Mouse (Mus musculus) heart, embryonic 15.5 days (tissue): ENCODE data around the gene Arhgef3. TPM values are rescaled to one million over a fixed set of nuclear protein-coding genes. Genes with fewer than 3 reads are reported as not detected.

ENCODE experiments used
- ATAC-seq: fragments of 200-750 bp; cut with Nextera tagmentation; replicated peaks from 2 replicates; pipeline ENCODE4 v1.8.0; 2017; ENCODE audit warnings: low read depth, moderate TSS enrichment; ENCODE audit not compliant: insufficient number of reproducible peaks, insufficient read depth, low FRiP score
- H3K27ac ChIP-seq: fragments of 300-500 bp; sonication (generic); 2 replicates; pipeline ENCODE4 v1.5.1; 2015; ENCODE audit warnings: mild to moderate bottlenecking, inconsistent platforms
- H3K27me3 ChIP-seq: fragments of 300-500 bp; sonication (generic); 2 replicates; pipeline ENCODE4 v1.6.1; 2015; ENCODE audit warnings: inconsistent platforms
- H3K36me3 ChIP-seq: fragments of 300-500 bp; sonication (generic); 2 replicates; pipeline ENCODE4 v1.6.1; 2015; ENCODE audit warnings: mild to moderate bottlenecking, inconsistent platforms
- H3K4me1 ChIP-seq: fragments of 300-500 bp; sonication (generic); replicated peaks from 2 replicates; pipeline ENCODE4 v1.6.1; 2015; ENCODE audit warnings: inconsistent platforms
- H3K4me2 ChIP-seq: fragments of 300-500 bp; sonication (generic); 2 replicates; pipeline ENCODE4 v1.6.1; 2015; ENCODE audit warnings: inconsistent platforms, mild to moderate bottlenecking, moderate library complexity
- H3K4me3 ChIP-seq: fragments of 300-500 bp; sonication (generic); 2 replicates; pipeline ENCODE4 v1.5.1; 2015; ENCODE audit warnings: mild to moderate bottlenecking, inconsistent platforms
- H3K9ac ChIP-seq: fragments of 300-500 bp; sonication (generic); 2 replicates; pipeline ENCODE4 v1.6.1; 2015; ENCODE audit warnings: mild to moderate bottlenecking, inconsistent platforms
- H3K9me3 ChIP-seq: fragments of 300-500 bp; sonication (generic); replicated peaks from 2 replicates; pipeline ENCODE4 v1.6.1; 2016; ENCODE audit warnings: inconsistent platforms
- WGBS: fragments of 180-500 bp; shearing (Covaris S2); methylation state at CpG from one replicate; pipeline ENCODE4 v1.1.7; 2015; ENCODE audit warnings: mixed read lengths; 5-methylcytosine and 5-hydroxymethylcytosine counted together
- polyA plus RNA-seq: library from polyadenylated mRNA; unstranded; fragments of >200 nt; fragmentation: Nextera tagmentation; extraction: Ambion mirVana; gene quantifications from 2 replicates; pipeline ENCODE4 v1.2.1, GENCODE M21; 2015

The Arhgef3 gene
- polyA plus RNA-seq, 1 experiment from 2014 or later: 14.7 TPM

DNA sequence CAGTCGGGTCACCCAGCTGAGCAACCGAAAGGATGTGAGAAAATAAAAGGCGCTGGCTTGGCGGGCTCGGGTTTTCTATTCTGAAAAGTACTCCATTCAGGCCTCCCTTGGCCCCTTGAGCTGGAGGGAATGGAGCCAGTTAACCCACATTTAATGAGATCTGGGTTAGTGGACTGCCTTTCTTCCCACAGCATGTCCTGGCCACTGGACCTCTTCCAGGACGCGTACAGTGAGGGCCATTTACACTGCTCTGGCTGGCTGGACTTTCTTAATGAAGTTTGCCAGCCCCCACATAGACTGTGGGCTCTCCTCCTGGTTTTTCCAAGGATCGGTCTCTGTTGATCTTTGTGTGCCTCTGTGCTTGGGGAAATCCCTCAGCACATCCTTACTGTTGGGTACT is 52.1 kb downstream of the Arhgef3 start:
- Histone ChIP-seq H3K27me3 (peaks cover 3% of the 10 kb centered on the region; the same call in 1 of the 2 replicates), H3K9me3 (no peaks in the 10 kb centered on the region), H3K36me3 (no peaks in the 10 kb centered on the region), H3K4me3 (no peak overlapping the region), H3K9ac (no peak overlapping the region), H3K27ac (peak overlapping the region; percentile 61), H3K4me1 (peaks cover 42% of the 10 kb centered on the region), H3K4me2 (peak overlapping the region; percentile 8; the same call in 1 of the 2 replicates)
- WGBS: 57% methylated on average over 8 of the region's 8 CpGs
- peak; percentile 15; the same call in 1 of the 2 replicates for ATAC-seq

DNA sequence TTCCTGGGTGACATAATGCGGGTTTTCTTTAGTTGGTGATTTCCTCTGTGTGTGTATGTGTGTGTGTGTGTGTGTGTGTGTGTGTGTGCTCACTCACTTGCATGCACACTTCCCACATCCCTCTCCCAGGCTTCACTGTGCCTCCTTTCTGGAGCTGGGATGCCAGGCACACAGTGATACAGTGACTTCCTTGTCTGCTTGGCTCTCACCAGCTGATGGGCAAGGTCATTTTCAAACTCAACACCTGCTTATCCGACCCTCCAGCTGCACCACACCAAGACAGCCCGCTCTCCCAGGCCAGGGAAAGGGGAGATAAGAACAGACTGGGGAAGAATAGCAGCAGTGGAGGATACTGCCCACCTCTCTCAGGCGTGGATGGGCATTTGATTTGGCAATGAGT is 52.5 kb downstream of the Arhgef3 start:
- Histone ChIP-seq H3K4me2 (peak overlapping the region; percentile 8; the same call in 1 of the 2 replicates), H3K9ac (no peak overlapping the region), H3K27ac (peak overlapping the region; percentile 61)

DNA sequence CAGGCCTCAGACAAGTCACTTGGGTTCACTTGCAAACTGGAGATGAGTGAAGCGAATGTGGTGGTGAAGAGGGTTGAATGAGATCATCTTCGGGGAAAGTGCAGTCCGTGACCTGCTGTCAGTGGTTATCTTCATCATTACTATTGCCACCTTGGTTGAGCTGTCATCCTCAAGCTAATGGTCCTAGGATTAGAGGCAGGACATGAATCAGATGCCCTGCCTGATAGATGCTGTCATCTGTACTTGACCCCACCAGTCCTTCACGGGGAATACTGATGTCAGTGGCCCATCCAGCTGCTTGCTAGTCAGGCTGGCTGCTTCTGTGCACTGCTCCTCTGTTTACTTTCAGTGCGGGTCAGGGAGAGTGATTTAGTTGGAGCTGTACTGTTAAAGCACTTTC is 53.7 kb downstream of the Arhgef3 start:
- Histone ChIP-seq H3K36me3 (no peaks in the 10 kb centered on the region), H3K27ac (no peak overlapping the region), H3K9ac (no peak overlapping the region), H3K4me2 (no peak overlapping the region), H3K4me3 (no peak overlapping the region), H3K4me1 (peaks cover 56% of the 10 kb centered on the region), H3K9me3 (no peaks in the 10 kb centered on the region), H3K27me3 (no peaks in the 10 kb centered on the region)
- no peak for ATAC-seq
- 49% methylated on average over 5 of the region's 5 CpGs for WGBS

More for the DNA sequence above, 52.5 kb downstream of the Arhgef3 start:
- Histone ChIP-seq H3K4me3 (no peak overlapping the region), H3K9me3 (no peaks in the 10 kb centered on the region), H3K36me3 (no peaks in the 10 kb centered on the region), H3K4me1 (peaks cover 47% of the 10 kb centered on the region), H3K27me3 (peaks cover under 1% of the 10 kb centered on the region; the same call in 1 of the 2 replicates)
- ATAC-seq: peak; percentile 72
- WGBS: 21% methylated on average over 4 of the region's 4 CpGs

GRCm38 (mm10) chr14:27169287-27169686 is 54.6 kb downstream of the Arhgef3 start:
- Histone ChIP-seq H3K9ac (no peak overlapping the region), H3K9me3 (no peaks in the 10 kb centered on the region), H3K27me3 (no peaks in the 10 kb centered on the region), H3K4me2 (no peak overlapping the region), H3K4me3 (no peak overlapping the region), H3K27ac (no peak overlapping the region), H3K36me3 (no peaks in the 10 kb centered on the region), H3K4me1 (peaks cover 60% of the 10 kb centered on the region)
- 90% methylated on average over 4 of the region's 4 CpGs for WGBS
- ATAC-seq: no peak

GRCm38 (mm10) chr14:27170421-27170820 is 55.7 kb downstream of the Arhgef3 start:
- no peak overlapping the region for H3K4me2 ChIP-seq
- ATAC-seq: no peak
- no peaks in the 10 kb centered on the region for H3K36me3 ChIP-seq
- H3K27ac ChIP-seq: no peak overlapping the region
- peaks cover 60% of the 10 kb centered on the region for H3K4me1 ChIP-seq
- H3K9me3 ChIP-seq: no peaks in the 10 kb centered on the region
- WGBS: 88% methylated on average over 2 of the region's 2 CpGs
- H3K9ac ChIP-seq: no peak overlapping the region
- no peak overlapping the region for H3K4me3 ChIP-seq
- H3K27me3 ChIP-seq: no peaks in the 10 kb centered on the region

DNA sequence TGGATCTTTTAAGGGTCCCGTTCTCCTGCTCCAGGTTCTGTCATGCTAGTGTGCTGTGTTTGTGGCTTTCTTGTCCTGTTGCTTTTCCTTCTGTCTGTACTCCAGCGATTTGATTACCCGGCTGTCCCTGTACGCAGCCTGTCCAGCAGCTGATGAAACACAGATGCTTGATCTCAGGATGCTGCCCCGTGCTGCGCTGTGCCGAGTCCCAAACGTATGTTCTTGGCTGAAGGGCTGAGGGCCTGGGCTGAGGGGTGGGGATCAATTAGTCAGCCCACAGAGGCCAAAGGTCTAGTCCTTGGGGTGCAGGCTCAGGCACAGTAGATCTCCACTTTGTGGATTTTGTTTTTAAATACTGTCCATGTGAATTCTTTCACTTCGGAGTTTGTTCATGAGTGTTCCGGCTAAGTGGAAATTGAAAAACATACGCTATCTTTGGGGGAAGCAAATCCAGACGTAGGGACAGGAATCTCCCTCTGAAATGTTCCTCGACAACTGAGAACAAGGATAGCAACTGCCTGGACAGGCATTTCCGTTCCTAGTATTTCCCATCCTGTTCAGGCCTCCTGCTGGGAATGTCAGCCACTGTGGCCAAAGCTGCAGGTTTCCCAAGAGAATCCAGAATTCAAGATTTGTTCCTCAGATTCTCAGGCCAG is 56.6 kb downstream of the Arhgef3 start:
- Histone ChIP-seq H3K4me3 (no peak overlapping the region), H3K4me2 (peak overlapping the region; percentile 1; the same call in 1 of the 2 replicates), H3K4me1 (peaks cover 60% of the 10 kb centered on the region), H3K27ac (peak overlapping the region; percentile 52), H3K9me3 (no peaks in the 10 kb centered on the region), H3K36me3 (no peaks in the 10 kb centered on the region), H3K9ac (no peak overlapping the region), H3K27me3 (no peaks in the 10 kb centered on the region)
- ATAC-seq: no peak; the same call in 1 of the 2 replicates
- WGBS: 36% methylated on average over 14 of the region's 14 CpGs

GRCm38 (mm10) chr14:27173178-27173803 is 58.6 kb downstream of the Arhgef3 start:
- no peak for ATAC-seq

GRCm38 (mm10) chr14:27174188-27174786 is 59.6 kb downstream of the Arhgef3 start:
- no peak for ATAC-seq
- Histone ChIP-seq H3K9me3 (no peaks in the 10 kb centered on the region), H3K4me2 (no peak overlapping the region), H3K4me3 (no peak overlapping the region), H3K27me3 (no peaks in the 10 kb centered on the region), H3K4me1 (peaks cover 55% of the 10 kb centered on the region), H3K36me3 (no peaks in the 10 kb centered on the region), H3K9ac (no peak overlapping the region), H3K27ac (no peak overlapping the region)
- WGBS: 55% methylated on average over 6 of the region's 6 CpGs

More at GRCm38 (mm10) chr14:27173178-27173803, 58.6 kb downstream of the Arhgef3 start:
- Histone ChIP-seq H3K9me3 (no peaks in the 10 kb centered on the region), H3K27ac (no peak overlapping the region), H3K4me1 (peaks cover 52% of the 10 kb centered on the region), H3K4me3 (no peak overlapping the region), H3K36me3 (no peaks in the 10 kb centered on the region), H3K27me3 (no peaks in the 10 kb centered on the region), H3K4me2 (no peak overlapping the region), H3K9ac (no peak overlapping the region)
- WGBS: 71% methylated on average over 10 of the region's 10 CpGs

GRCm38 (mm10) chr14:27174831-27175301 is 60.2 kb downstream of the Arhgef3 start:
- Histone ChIP-seq H3K9ac (no peak overlapping the region), H3K27ac (no peak overlapping the region), H3K4me2 (no peak overlapping the region), H3K36me3 (no peaks in the 10 kb centered on the region), H3K4me3 (no peak overlapping the region), H3K9me3 (no peaks in the 10 kb centered on the region), H3K4me1 (peaks cover 58% of the 10 kb centered on the region), H3K27me3 (no peaks in the 10 kb centered on the region)
- no peak for ATAC-seq
- WGBS: 70% methylated on average over 12 of the region's 12 CpGs

DNA sequence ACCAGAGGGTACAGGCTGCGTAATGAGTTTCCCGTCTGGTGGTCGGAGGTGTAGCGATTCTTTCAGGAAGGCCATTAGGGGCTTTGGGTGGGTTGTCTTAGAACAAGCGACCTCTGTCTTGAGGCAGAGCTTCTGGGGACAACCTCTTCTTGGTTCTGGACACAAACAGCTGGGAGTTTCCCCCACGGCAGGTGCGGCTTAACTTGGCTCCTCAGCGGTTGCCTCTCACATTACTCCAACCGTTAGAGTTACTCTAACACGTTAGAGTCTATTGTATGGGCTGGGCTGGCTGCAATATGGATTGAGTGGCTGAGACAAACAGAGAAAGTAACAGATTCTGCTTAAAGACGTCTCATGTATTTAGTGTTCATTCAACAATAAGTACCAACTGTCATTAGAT is 60.6 kb downstream of the Arhgef3 start:
- no peak for ATAC-seq
- peaks cover 53% of the 10 kb centered on the region for H3K4me1 ChIP-seq

GRCm38 (mm10) chr14:27177800-27178559 is 63.3 kb downstream of the Arhgef3 start:
- no peak overlapping the region for H3K9ac ChIP-seq
- ATAC-seq: 0 out of 2 replicates have a peak, but pooled peaks have one; percentile 21
- H3K27me3 ChIP-seq: no peaks in the 10 kb centered on the region
- peak overlapping the region; percentile 19; the same call in 1 of the 2 replicates for H3K27ac ChIP-seq
- no peaks in the 10 kb centered on the region for H3K9me3 ChIP-seq
- peaks cover 47% of the 10 kb centered on the region for H3K4me1 ChIP-seq
- H3K4me3 ChIP-seq: no peak overlapping the region
- 71% methylated on average over 8 of the region's 8 CpGs for WGBS
- H3K36me3 ChIP-seq: no peaks in the 10 kb centered on the region
- no peak overlapping the region for H3K4me2 ChIP-seq

More for the DNA sequence above, 60.6 kb downstream of the Arhgef3 start:
- Histone ChIP-seq H3K36me3 (no peaks in the 10 kb centered on the region), H3K27me3 (no peaks in the 10 kb centered on the region), H3K4me2 (no peak overlapping the region), H3K9me3 (no peaks in the 10 kb centered on the region), H3K4me3 (no peak overlapping the region), H3K27ac (no peak overlapping the region), H3K9ac (no peak overlapping the region)
- 78% methylated on average over 11 of the region's 11 CpGs for WGBS
